Mouse (Mus musculus) right cerebral cortex, postnatal 36 days (tissue): ENCODE results near the gene Gpsm3.
A peak's percentile ranks its signal among the peaks of the same experiment; 100 is the strongest.

Experiments used
- DNase-seq, 2 experiments: peaks; one replicate each; pipeline ENCODE4 v3.0.0; 2022; ENCODE audit warnings: low spot score in 2 of 2, mixed read lengths in 1 of 2

Gene Gpsm3

GRCm38 (mm10) chr17:34583397-34583796 is 6.2 kb upstream of the Gpsm3 start:
- no peak for DNase-seq

GRCm38 (mm10) chr17:34583819-34584218 is 5.8 kb upstream of the Gpsm3 start:
- no peak for DNase-seq

GRCm38 (mm10) chr17:34585121-34585520 is 4.5 kb upstream of the Gpsm3 start:
- DNase-seq = no peak

- DNase-seq = peak in 1 of 2 experiments; percentile 16
Measured at GRCm38 (mm10) chr17:34585877-34586771, 3.5 kb upstream of the Gpsm3 start.

GRCm38 (mm10) chr17:34586796-34587422 is 2.7 kb upstream of the Gpsm3 start:
- peak; percentile 86 to 91 for DNase-seq

- peak; percentile 98 for DNase-seq
Measured at GRCm38 (mm10) chr17:34587423-34587811, 2.2 kb upstream of the Gpsm3 start.

- DNase-seq = no peak
Measured at GRCm38 (mm10) chr17:34587814-34588213, 1.8 kb upstream of the Gpsm3 start.

- DNase-seq = no peak
Measured at GRCm38 (mm10) chr17:34588767-34589166, 839 bp upstream of the Gpsm3 start.

GRCm38 (mm10) chr17:34589206-34589605 is 400 bp upstream of the Gpsm3 start:
- DNase-seq = no peak

- no peak for DNase-seq
Measured at GRCm38 (mm10) chr17:34590154-34590987, 765 bp downstream of the Gpsm3 start.

GRCm38 (mm10) chr17:34591029-34591993 is 1.7 kb downstream of the Gpsm3 start, which contains the start of gene Pbx2:
Pbx2 (plus strand) TSS chr17:34591266.
- no peak for DNase-seq

- peak in 1 of 2 experiments; percentile 72 for DNase-seq
Measured at GRCm38 (mm10) chr17:34591994-34592375, 2.4 kb downstream of the Gpsm3 start.

GRCm38 (mm10) chr17:34592581-34593549 is 3.3 kb downstream of the Gpsm3 start:
- DNase-seq = no peak

- no peak for DNase-seq
Measured at GRCm38 (mm10) chr17:34593752-34594525, 4.3 kb downstream of the Gpsm3 start.

- no peak for DNase-seq
Measured at GRCm38 (mm10) chr17:34596098-34596497, 6.5 kb downstream of the Gpsm3 start.

- no peak for DNase-seq
Measured at GRCm38 (mm10) chr17:34597566-34598095, 8.0 kb downstream of the Gpsm3 start, which contains the start of gene Ager. Ager (plus strand) TSS chr17:34597862.

GRCm38 (mm10) chr17:34599891-34600290 is 10.3 kb downstream of the Gpsm3 start:
- no peak for DNase-seq

GRCm38 (mm10) chr17:34601796-34602195 is 12.2 kb downstream of the Gpsm3 start:
- no peak for DNase-seq
